Mouse (Mus musculus): ENCODE measurements around the gene Tanc1.
A peak's percentile ranks its signal among the peaks of the same experiment; 100 is the strongest.

The Tanc1 gene

GRCm38 (mm10) chr2:59613474-59614019 is 1.7 kb downstream of the Tanc1 start:
- peak; percentile 51 to 53 for DNase-seq

- DNase-seq, result no peak
Measured at GRCm38 (mm10) chr2:59616890-59617289, 5.0 kb downstream of the Tanc1 start.

DNA sequence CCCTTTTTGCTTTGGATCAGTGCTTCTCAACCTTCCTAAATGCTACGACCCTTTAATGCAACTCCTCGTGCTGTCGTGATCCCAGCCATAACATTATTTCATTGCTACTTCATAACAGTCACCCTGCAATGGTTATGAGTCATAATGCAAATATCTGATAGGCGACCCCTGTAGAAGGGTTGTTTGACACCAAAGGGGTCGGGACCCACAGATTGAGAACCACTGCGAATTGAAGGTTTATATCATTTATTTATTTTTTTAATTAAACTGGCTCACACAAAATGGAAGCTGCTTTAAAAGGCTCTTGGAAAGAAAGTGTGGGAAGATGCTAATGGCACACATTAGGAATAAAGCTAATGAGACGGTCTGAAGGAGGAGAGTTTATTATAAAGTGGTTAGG is 7.2 kb downstream of the Tanc1 start:
- no peak for DNase-seq

GRCm38 (mm10) chr2:59620601-59621000 is 8.8 kb downstream of the Tanc1 start:
- no peak for DNase-seq

- DNase-seq, result no peak
Measured at GRCm38 (mm10) chr2:59622514-59623139, 10.8 kb downstream of the Tanc1 start.

- DNase-seq, result no peak
Measured at GRCm38 (mm10) chr2:59623858-59624257, 12.0 kb downstream of the Tanc1 start.

DNA sequence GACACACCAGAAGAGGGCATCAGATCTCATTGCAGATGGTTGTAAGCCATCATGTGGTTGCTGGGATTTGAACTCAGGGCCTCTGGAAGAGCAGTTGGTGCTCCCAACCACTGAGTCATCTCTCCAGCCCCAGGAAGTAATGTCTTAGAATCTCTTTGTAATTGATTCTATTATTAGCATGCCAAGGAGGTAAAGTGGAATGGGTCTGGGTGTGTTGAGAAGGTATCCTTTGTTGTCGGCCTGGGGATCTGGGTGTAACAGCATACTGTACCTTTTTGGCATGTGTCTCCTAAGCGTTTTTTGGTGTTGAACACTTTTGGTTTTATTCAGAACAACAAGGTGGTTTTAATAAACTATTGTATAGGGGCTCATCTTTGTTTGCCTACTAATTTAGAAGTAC is 13.6 kb downstream of the Tanc1 start:
- DNase-seq, result no peak

DNA sequence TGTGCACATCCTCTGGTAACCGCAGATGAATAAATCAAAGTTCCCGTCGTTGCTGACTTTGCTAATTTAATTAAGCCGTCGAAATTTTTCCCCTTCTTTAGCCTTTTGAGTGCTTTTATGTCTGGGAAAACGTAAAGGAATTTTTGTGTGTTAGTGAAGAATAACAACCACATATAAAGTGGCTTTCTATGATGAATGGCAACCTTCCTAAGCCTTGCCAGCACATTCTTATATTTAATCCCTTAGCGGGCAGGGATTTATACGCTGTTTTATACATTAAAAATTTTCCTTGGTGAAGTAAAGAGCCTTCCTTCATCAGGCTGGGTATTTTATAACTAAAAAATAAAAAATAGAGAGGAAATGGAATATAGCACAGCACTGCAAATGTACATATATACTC is 14.1 kb downstream of the Tanc1 start:
- DNase-seq, result no peak

- no peak for DNase-seq
Measured at GRCm38 (mm10) chr2:59626422-59626821, 14.6 kb downstream of the Tanc1 start.

DNA sequence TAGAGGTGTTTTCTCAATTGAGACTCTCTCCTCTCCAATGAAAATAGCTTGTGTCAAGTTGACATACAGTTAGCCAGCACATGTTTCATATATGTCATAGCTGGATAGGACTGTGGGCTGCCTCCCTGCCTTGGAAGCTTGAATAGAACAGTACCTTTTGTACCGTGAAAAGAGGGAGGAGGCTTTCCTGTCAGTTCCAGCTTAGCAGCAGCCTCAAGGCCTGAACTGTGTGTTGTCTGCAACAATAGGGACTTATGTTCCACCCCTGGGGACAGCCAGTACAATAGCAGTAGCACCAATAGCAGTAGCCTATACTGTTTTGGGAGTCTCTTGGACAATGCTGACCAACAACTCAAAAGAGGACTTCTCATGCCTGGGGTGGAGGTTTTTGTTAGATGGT is 15.7 kb downstream of the Tanc1 start:
- no peak for DNase-seq

- peak; percentile 67 to 69 for DNase-seq
Measured at GRCm38 (mm10) chr2:59628057-59628901, 16.4 kb downstream of the Tanc1 start.

DNA sequence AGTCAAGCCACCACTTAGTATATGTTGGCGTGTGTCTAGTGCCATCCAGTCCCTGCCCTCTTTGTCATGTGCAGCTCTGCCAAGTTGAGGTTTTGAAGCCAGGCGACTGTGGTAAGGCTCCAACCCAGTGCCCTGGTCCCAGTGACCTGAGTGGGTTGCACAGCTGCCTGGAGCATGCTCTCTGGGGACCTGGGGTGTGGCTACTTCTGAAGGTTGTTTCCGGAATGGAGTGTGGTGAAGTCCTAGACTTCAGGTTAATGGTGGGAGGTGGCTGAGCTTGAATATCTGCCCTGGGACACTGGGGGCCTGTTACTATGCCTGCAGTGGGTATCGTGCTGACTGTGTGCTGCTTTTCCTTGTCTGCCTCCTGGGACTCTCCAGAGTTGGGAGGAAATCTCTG is 18.0 kb downstream of the Tanc1 start:
- DNase-seq, result peak in 1 of 2 experiments; percentile 26

- peak in 1 of 2 experiments; percentile 28 for DNase-seq
Measured at GRCm38 (mm10) chr2:59631406-59631805, 19.6 kb downstream of the Tanc1 start.

DNA sequence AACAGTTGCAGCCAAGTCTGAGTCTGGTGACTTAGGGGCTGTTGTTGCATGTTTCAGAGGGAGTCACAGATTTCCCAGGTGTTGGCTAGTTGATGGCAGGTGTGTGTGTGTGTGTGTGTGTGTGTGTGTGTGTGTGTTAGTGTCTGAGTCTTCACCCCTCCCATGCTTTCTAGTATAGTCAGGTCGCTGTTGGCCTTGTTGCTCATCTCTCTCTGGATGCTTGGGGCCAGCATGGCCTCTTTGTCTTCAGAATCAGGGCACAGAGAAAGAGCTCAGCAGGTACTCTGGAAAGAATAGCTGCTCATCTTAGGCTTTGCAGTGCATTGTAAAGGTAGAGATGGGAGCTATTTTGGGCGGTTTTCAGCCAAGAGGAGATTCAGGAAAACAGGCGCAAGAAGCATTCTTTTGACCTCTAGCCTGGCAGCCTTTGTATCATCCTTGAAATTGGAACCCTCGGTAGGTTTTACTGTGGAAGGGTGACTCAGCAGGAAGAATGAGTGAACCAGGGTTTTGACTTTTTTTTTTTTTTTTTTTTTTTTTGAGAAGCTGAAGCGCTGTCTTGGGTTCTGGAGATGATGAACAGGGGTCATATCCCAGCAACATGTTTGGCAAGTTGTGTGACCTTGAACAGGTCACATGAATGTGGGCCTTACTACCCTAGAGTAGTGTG is 22.1 kb downstream of the Tanc1 start:
- peak; percentile 24 to 34 for DNase-seq

GRCm38 (mm10) chr2:59637040-59637785 is 25.4 kb downstream of the Tanc1 start:
- no peak for DNase-seq

DNA sequence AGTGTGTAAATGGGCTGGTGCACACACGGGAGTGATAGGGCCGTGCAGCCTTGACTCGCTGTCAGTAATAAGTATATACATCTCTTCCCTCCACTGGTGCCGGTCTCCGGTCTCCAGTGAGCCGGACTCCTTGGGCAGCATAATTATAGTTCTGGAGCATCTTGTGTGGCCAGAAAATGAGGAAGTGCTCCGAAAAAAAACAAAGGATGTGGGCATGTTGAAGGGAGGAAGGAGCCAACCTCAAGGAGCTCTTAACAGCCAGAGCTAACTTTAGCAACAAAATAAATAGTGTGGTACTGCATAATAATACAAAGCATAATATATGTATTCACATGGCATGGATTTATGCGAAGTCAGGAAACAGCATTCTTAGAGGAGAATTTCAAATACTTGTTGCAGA is 30.9 kb downstream of the Tanc1 start:
- no peak for DNase-seq

- peak; percentile 64 to 66 for DNase-seq
Measured at GRCm38 (mm10) chr2:59644816-59645215, 33.0 kb downstream of the Tanc1 start.

- DNase-seq, result peak; percentile 92 to 93
Measured at GRCm38 (mm10) chr2:59645515-59645914, 33.7 kb downstream of the Tanc1 start.

GRCm38 (mm10) chr2:59646740-59647390 is 35.0 kb downstream of the Tanc1 start:
- DNase-seq, result peak in 1 of 2 experiments; percentile 18

DNA sequence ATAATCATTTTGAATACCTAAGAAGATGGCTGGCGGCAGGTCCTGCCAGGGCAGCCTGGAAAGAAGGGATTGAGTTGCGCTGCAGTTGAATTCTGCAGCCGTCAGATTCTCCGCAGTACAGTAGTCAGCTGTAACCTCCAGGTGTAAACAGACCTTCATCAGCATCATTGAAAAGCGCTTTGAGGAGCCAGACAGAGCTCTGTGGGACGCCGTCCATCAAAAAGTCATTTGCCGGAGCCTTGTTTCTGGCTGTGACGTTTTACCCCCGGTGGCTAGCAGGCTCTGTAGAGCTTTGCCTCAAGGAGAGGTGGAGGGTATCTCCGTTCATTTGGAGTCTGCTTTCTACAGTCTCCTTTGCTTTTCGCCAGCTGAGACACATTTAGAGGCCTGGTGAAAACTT is 36.6 kb downstream of the Tanc1 start:
- peak in 1 of 2 experiments; percentile 22 for DNase-seq

DNA sequence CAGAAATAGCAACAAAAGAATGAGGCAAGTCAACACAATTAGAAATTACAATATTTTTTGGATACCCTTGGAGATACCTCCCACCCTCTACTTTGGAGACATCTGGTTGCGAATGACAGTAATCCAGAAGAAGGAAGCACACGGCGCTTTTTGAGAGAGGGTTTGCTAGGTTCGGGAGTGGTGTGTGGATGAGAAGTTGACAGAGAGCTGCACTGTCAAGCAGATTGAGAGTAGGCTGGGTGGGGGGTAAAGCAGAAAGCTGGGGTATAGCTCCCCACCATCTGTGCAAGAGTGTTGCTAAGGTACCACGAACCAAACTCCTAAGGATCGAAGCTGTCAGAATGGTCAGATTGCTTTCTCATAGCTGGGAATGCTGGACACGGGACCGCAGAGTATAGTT is 40.0 kb downstream of the Tanc1 start:
- DNase-seq, result no peak

GRCm38 (mm10) chr2:59652702-59653101 is 40.9 kb downstream of the Tanc1 start:
- no peak for DNase-seq
